Mouse (Mus musculus): ENCODE measurements around the gene Mterf1a.
A peak's percentile ranks its signal among the peaks of the same experiment; 100 is the strongest.
"Not testable (repeated sequence)": the region's sequence is repeated elsewhere in the genome, so short reads cannot be mapped to it uniquely, and the experiment has no call there.

Gene Mterf1a

GRCm38 (mm10) chr5:3893459-3894293, at the start of gene Mterf1a:
Gene Mterf1a (minus strand): TSS chr5:3893933.
- not testable (repeated sequence) for DNase-seq (ENCODE audit: inconsistent ontology term)

- not testable (repeated sequence) for DNase-seq (ENCODE audit: inconsistent ontology term)
Measured at GRCm38 (mm10) chr5:3943169-3943568, 49.4 kb upstream of the Mterf1a start.

- DNase-seq (ENCODE audit: inconsistent ontology term), result no peak
Measured at GRCm38 (mm10) chr5:3941240-3941639, 47.5 kb upstream of the Mterf1a start.

DNA sequence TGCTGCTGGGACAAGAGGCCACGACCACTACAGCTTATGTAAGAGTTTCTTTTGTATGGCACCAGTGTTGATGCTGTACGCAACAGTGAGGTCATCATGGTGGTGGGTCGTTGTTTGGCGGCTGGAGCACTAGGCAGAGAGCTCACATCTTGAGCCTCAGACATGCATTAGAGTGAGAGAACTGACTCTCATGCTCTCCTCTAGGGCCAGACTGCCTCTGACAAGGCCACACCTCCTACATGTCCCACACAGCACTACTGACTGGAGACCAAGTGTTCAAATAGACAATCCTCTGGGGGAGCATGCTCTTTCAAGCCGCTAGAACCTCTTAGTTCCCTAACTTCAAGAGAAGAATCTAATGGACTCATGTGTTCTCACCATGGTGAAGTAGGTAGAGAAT, 45.6 kb upstream of the Mterf1a start:
- DNase-seq (ENCODE audit: inconsistent ontology term), result no peak

- DNase-seq (ENCODE audit: inconsistent ontology term), result no peak
Measured at GRCm38 (mm10) chr5:3938905-3939304, 45.2 kb upstream of the Mterf1a start.

GRCm38 (mm10) chr5:3935778-3936554, 42.2 kb upstream of the Mterf1a start:
- no peak for DNase-seq (ENCODE audit: inconsistent ontology term)

DNA sequence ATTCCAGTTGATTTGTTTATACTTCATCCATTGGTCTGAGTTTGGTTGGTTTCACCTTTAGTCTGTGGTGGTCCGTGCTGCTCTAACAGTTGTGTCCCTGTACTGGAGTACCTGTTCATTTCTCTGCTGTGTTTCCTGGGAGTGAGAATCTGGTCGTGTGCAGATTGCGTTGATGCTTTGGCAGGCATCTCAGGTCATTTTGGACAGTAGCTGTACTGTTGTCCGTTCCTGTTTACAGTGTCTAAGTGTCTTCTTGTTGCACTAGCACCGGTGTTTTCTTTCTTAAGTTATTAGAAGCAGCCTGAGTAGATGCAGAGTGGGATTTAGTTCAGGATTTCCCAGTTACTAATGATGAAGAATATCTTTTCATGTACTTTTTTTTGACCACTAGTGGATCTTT, 41.5 kb upstream of the Mterf1a start:
- DNase-seq (ENCODE audit: inconsistent ontology term), result no peak

GRCm38 (mm10) chr5:3933551-3933950, 39.8 kb upstream of the Mterf1a start:
- no peak for DNase-seq (ENCODE audit: inconsistent ontology term)

DNA sequence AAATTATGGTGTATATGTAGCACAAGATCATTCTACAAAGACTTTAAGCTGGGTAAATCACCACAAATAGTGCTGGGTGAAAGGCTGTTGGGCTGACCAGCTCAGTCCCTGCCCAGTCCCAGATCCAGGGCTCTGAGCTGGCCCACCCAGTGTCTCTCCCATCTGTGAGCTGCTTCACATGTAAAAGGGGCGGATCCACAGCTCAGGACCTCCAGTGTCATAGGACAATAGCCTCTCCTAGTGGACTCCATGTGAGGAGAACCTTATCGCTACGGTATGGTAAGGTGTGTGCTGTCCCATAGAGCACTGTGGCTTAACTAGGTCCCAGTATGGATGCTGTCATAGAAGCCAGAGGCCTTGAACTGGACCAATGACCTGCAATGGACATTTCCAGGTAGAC, 37.9 kb upstream of the Mterf1a start:
- no peak for DNase-seq (ENCODE audit: inconsistent ontology term)

- no peak for DNase-seq (ENCODE audit: inconsistent ontology term)
Measured at GRCm38 (mm10) chr5:3930760-3931159, 37.0 kb upstream of the Mterf1a start.

- DNase-seq (ENCODE audit: inconsistent ontology term), result peak; percentile 51
Measured at GRCm38 (mm10) chr5:3928690-3929046, 34.9 kb upstream of the Mterf1a start.

DNA sequence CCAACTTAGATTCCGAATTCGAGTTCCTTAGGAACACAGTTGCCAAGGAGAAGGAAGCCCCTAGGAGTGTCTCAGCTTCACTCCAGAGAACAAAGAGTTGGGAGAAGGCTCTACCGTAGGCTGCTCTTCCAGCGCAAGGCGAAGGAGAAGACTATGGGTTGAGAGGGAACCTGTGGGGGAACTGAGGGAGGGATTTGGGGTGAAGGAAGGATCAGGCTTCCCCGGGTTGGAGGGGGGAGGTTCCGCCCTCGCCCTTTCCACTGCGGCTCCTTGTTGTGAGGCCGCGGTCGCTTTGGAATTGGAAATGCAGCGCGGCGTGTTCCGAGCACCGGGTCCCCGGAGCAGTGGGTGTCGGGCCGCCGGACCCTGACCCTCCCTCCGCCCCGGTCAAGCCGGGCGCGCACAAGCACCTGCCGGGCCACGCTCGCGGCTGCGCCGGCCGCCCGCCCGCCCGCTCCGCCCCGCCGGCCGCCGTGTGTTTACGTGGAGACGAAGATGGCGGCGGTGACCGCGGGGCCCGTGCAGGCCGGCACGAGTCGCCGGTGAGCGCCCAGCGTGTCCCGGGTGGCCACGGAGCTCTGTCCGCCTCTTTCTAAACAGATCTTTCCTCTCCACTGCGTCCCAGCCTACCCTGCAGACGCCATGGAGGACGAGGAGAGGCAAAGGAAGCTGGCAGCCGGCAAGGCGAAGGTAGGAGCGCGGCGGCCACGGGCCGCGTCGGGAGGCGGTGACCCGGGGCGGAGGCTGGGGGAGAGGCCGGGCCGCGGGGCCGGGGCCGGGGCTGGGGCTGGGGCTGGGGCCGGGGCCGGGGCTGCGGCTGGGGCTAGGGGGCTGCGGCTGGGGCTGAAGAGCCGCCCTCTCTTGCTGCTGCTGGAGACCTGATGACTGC, 34.3 kb upstream of the Mterf1a start, which contains the start of gene Akap9:
Akap9 (plus strand) TSS at position 254 of the 889 bp plus-strand sequence.
- DNase-seq (ENCODE audit: inconsistent ontology term), result peak; percentile 81

DNA sequence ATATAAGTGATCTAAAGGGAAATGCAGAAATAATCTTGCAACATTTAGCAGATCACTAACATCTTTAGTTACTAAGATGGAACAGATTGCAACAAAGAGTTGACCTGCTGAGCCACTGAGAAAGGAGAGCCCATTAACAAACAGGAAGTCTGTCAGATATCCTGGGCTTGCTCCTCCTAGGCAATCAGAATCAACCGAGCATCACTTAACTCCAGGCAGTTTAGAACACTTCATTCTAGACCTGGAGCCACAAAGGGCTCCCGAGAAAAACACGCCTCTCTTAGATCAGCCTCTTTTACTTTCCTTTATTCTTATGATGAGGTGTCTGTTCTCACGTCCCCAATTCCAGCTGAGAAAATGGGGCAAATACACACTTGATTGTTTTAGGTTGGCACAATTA, 32.9 kb upstream of the Mterf1a start:
- DNase-seq (ENCODE audit: inconsistent ontology term), result no peak

DNA sequence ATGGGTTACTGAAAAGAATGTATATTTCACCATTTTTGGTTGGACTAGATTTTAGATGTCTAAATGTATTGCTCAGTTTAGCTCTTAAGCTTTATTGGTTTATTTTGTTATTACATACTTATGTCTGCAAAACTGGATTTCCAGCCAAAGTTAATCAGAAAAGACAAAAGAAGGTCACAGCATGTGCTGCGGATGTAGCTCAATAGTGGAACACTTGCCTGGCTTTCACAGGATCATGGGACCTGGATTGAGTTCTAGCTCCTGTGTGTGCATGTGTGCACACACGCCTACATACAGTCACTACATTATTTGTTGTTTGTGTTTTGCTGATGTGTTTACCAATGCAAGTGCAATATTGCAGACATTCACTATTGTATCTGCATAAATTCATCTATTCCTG, 28.6 kb upstream of the Mterf1a start:
- no peak for DNase-seq (ENCODE audit: inconsistent ontology term)

DNA sequence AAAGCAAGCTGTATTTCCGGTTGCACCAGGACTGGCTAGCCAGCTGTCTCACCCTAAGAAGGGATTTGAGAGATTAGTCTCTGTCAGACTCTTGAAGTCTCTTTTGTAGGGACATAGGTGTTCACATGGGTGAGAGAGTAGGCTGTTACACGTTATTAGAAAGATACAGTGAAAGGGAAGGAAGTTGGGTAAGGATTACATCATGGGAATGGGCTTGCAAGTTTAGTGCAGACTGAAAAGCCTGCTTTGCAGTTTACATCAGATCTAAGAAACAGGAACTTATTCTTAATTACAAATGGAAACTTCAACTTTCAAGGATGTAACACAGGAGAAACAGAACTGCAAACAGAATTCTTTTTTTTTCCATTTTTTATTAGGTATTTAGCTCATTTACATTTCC, 11.7 kb upstream of the Mterf1a start:
- DNase-seq (ENCODE audit: inconsistent ontology term), result no peak

DNA sequence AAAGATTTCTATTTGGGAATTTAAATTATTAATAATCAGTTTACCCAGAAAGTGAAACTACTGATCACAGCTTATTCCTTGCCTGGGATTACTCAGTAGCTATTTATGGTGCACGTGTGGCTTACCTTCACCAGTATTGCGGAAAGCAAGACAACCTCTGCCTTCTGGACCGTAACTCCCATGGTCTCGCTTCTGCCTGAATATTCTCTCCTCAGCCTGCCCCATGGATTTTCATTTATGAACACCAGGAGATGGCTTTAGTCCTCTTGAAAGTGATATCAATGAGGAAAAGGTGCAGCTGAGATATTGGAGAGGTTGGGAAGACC, 524 bp upstream of the Mterf1a start:
- not testable (repeated sequence) for DNase-seq (ENCODE audit: inconsistent ontology term)

- no peak for DNase-seq (ENCODE audit: inconsistent ontology term)
Measured at GRCm38 (mm10) chr5:3889201-3889600, 4.5 kb downstream of the Mterf1a start.

- not testable (repeated sequence) for DNase-seq (ENCODE audit: inconsistent ontology term)
Measured at GRCm38 (mm10) chr5:3886862-3887261, 6.9 kb downstream of the Mterf1a start.

- peak; percentile 68 for DNase-seq (ENCODE audit: inconsistent ontology term)
Measured at GRCm38 (mm10) chr5:3873485-3873884, 20.2 kb downstream of the Mterf1a start.

DNA sequence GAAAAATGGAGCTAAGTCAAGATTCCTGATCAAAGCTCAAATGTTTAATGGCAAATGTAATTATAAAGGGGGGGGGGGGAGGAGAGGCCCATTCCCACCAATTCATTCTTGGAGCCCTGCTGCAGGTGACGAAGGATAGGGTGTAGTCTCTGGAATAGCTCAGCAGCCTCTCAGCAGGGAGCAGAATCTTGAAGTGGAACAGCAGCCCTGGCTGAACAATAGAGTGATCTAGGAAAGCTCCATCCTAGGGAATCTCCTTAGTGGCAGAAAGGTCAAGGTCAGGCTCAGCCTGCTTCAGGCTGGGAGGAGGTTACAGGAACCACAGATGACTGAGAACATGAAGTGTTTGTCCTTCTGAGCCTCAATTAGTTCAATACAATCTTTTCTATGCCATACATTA, 21.4 kb downstream of the Mterf1a start:
- DNase-seq (ENCODE audit: inconsistent ontology term), result no peak

- peak; percentile 51 for DNase-seq (ENCODE audit: inconsistent ontology term)
Measured at GRCm38 (mm10) chr5:3870161-3870560, 23.6 kb downstream of the Mterf1a start.

GRCm38 (mm10) chr5:3845026-3845425, 48.7 kb downstream of the Mterf1a start, which contains the start of gene Lrrd1:
Gene Lrrd1 (plus strand): TSS chr5:3845173.
- no peak for DNase-seq (ENCODE audit: inconsistent ontology term)
